Mouse (Mus musculus) heart, embryonic 15.5 days (tissue): Measurements from ENCODE around the gene Cop1. TPM values are rescaled to one million over a fixed set of nuclear protein-coding genes. Genes with fewer than 3 reads are reported as not detected.
"Not testable (repeated sequence)": the region's sequence is repeated elsewhere in the genome, so short reads cannot be mapped to it uniquely, and the experiment has no call there.

Experiments
- ATAC-seq: fragments of 200-750 bp; cut with Nextera tagmentation; replicated peaks from 2 replicates; pipeline ENCODE4 v1.8.0; 2017; ENCODE audit warnings: low read depth, moderate TSS enrichment; ENCODE audit not compliant: insufficient number of reproducible peaks, insufficient read depth, low FRiP score
- H3K27ac ChIP-seq: fragments of 300-500 bp; sonication (generic); 2 replicates; pipeline ENCODE4 v1.5.1; 2015; ENCODE audit warnings: mild to moderate bottlenecking, inconsistent platforms
- H3K27me3 ChIP-seq: fragments of 300-500 bp; sonication (generic); 2 replicates; pipeline ENCODE4 v1.6.1; 2015; ENCODE audit warnings: inconsistent platforms
- H3K36me3 ChIP-seq: fragments of 300-500 bp; sonication (generic); 2 replicates; pipeline ENCODE4 v1.6.1; 2015; ENCODE audit warnings: mild to moderate bottlenecking, inconsistent platforms
- H3K4me1 ChIP-seq: fragments of 300-500 bp; sonication (generic); replicated peaks from 2 replicates; pipeline ENCODE4 v1.6.1; 2015; ENCODE audit warnings: inconsistent platforms
- H3K4me2 ChIP-seq: fragments of 300-500 bp; sonication (generic); 2 replicates; pipeline ENCODE4 v1.6.1; 2015; ENCODE audit warnings: inconsistent platforms, mild to moderate bottlenecking, moderate library complexity
- H3K4me3 ChIP-seq: fragments of 300-500 bp; sonication (generic); 2 replicates; pipeline ENCODE4 v1.5.1; 2015; ENCODE audit warnings: mild to moderate bottlenecking, inconsistent platforms
- H3K9ac ChIP-seq: fragments of 300-500 bp; sonication (generic); 2 replicates; pipeline ENCODE4 v1.6.1; 2015; ENCODE audit warnings: mild to moderate bottlenecking, inconsistent platforms
- H3K9me3 ChIP-seq: fragments of 300-500 bp; sonication (generic); replicated peaks from 2 replicates; pipeline ENCODE4 v1.6.1; 2016; ENCODE audit warnings: inconsistent platforms
- WGBS: fragments of 180-500 bp; shearing (Covaris S2); methylation state at CpG from one replicate; pipeline ENCODE4 v1.1.7; 2015; ENCODE audit warnings: mixed read lengths; 5-methylcytosine and 5-hydroxymethylcytosine counted together
- polyA plus RNA-seq: library from polyadenylated mRNA; unstranded; fragments of >200 nt; fragmentation: Nextera tagmentation; extraction: Ambion mirVana; gene quantifications from 2 replicates; pipeline ENCODE4 v1.2.1, GENCODE M21; 2015

Cop1 gene
- 60.4 and 78.2 TPM in 2 replicates for polyA plus RNA-seq

DNA sequence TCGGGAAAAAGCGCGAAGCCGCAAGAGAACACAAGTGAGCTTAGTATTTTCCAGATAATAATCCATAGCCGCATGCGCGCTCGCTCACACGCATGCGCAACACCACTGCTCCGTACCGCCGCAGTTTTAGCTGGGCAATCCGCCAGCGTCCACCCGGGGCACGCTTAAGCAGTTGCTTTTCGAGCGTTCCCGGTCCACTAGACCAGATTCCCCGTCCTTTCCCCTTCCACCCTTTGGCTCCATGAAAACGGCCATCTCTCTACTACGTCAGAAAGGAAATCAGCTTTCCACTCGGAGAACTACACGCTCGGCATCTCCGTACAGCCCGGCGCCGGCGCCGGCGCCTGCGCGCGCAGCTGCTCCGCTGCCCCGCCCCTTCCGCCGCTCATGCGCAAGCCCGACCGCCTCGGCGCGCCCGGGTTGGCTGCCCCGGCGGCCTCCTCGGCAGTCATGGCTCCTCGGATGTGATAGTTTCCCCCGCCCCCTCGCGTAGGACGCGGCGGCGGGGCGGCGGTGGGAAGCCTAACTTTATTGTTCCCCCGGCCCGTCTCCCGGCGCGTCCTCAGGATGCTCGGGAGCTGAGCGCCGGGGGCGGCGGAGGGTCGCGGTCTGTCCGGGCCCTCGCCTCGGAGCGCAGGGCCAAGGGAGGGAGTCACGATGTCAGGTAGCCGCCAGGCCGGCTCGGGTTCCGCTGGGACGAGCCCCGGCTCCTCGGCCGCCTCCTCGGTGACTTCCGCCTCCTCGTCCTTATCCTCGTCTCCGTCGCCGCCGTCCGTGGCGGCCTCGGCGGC is at the start of gene Cop1:
Cop1 (plus strand) TSS at position 540 of the 791 bp plus-strand sequence.
- H3K4me1 ChIP-seq, result peaks cover 22% of the 10 kb centered on the region
- ATAC-seq, result peak; percentile 97
- H3K36me3 ChIP-seq, H3K27me3 ChIP-seq, H3K9me3 ChIP-seq: not testable (repeated sequence)
- H3K4me2 ChIP-seq, result peak within 1 kb of the TSS; percentile 77
- peak within 1 kb of the TSS; percentile 79 for H3K4me3 ChIP-seq
- H3K9ac ChIP-seq, result peak within 1 kb of the TSS; percentile 68
- peak within 1 kb of the TSS; percentile 98 for H3K27ac ChIP-seq
- under 1% methylated on average over 69 of the region's 97 CpGs for WGBS

DNA sequence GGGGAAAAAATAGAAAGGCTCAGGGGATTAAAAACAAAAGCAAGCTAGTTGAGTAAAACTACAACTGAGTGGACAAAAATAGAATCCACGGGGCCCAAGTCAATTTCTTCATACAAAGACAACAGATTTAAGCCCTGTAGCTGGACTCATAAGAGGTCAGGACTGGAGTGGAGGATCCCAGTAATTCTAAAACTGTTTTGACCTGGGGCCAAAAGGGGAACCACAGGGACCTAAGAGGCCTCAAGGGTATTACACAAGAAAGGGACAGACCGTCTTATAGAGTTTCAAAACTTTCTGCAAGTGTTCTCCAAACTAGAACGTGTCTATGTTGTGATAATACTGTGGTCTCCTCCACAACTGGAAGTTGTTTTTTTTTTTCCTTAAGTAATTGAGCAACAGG is 45.4 kb upstream of the Cop1 start:
- Histone ChIP-seq H3K9me3 (no peaks in the 10 kb centered on the region), H3K4me3 (no peak overlapping the region), H3K27ac (no peak overlapping the region), H3K4me1 (no peaks in the 10 kb centered on the region), H3K4me2 (no peak overlapping the region), H3K9ac (no peak overlapping the region), H3K36me3 (no peaks in the 10 kb centered on the region), H3K27me3 (no peaks in the 10 kb centered on the region)
- 57% methylated on average over 3 of the region's 3 CpGs for WGBS
- no peak for ATAC-seq

GRCm38 (mm10) chr1:159198603-159199002 is 33.5 kb upstream of the Cop1 start:
- WGBS, result 65% methylated on average over 3 of the region's 3 CpGs
- no peak overlapping the region for H3K27ac ChIP-seq
- no peak for ATAC-seq

DNA sequence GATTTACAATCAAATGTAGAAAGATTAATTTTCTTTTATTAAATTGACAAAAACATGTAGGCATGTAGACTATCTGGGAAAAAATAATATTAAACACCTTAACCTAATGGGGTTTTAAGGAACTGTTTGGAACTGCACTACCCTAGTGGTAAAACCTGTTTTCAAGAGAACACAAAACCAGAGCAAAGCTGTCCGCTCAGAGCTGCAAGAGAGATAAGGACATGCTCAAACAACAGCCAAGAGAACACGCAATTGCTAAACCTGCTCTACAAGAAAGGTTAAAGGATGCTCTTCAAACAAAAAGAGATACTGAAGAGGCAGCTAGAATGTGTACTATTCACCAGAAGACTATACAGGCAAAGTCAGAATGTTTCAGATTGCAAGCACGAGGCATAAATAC is 32.5 kb upstream of the Cop1 start:
- ATAC-seq, result no peak
- no peaks in the 10 kb centered on the region for H3K4me1 ChIP-seq
- H3K36me3 ChIP-seq, result no peaks in the 10 kb centered on the region
- H3K9ac ChIP-seq, result no peak overlapping the region
- no peak overlapping the region for H3K4me3 ChIP-seq
- no peak overlapping the region for H3K27ac ChIP-seq
- WGBS, result 70% methylated on average over 3 of the region's 3 CpGs
- H3K4me2 ChIP-seq, result no peak overlapping the region
- H3K27me3 ChIP-seq, result no peaks in the 10 kb centered on the region
- H3K9me3 ChIP-seq, result no peaks in the 10 kb centered on the region

More at GRCm38 (mm10) chr1:159198603-159199002, 33.5 kb upstream of the Cop1 start:
- H3K36me3 ChIP-seq, result no peaks in the 10 kb centered on the region
- no peak overlapping the region for H3K4me3 ChIP-seq
- no peaks in the 10 kb centered on the region for H3K27me3 ChIP-seq
- H3K4me1 ChIP-seq, result no peaks in the 10 kb centered on the region
- H3K4me2 ChIP-seq, result no peak overlapping the region
- no peaks in the 10 kb centered on the region for H3K9me3 ChIP-seq
- no peak overlapping the region for H3K9ac ChIP-seq

DNA sequence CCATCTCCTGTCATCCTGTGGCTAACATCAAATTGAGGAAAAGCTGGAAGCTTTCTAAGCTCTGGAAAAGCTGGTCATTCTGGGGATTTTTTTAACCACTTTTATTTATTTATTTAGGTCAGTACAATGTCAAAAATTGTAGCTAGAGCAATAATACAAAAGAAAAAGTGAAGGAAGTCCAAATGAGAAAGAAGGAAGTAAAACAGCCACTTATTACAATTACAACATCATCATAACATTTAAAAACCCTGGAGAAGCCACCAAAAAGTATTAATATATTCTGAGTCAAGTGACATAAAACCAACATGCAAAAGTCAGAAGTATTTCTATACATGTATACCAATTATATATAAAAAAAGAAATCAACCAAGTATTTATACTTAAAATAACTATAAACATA is 30.9 kb upstream of the Cop1 start:
- Histone ChIP-seq H3K27me3 (no peaks in the 10 kb centered on the region), H3K4me1 (no peaks in the 10 kb centered on the region), H3K36me3 (no peaks in the 10 kb centered on the region), H3K9ac (no peak overlapping the region), H3K27ac (no peak overlapping the region), H3K4me2 (no peak overlapping the region), H3K4me3 (no peak overlapping the region), H3K9me3 (no peaks in the 10 kb centered on the region)
- ATAC-seq, result no peak

DNA sequence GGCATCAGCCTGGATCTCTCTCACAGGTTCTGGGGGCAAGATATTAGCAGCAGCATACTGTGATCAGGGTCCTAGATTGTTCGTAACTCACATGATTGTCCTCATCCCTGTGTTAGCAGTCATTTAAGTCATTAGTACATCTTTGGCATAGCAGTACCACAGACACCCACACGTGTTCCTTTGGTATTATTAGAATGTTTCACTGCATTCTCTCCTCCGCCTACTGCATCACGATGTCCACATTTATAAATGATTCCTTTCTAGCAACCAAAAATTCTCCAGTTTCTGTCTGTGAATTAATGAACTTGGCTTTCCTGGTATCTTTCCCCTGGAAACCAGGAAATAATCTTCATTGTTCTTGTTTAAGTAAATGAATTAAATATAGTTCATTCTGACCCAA is 20.4 kb upstream of the Cop1 start:
- WGBS, result 65% methylated on average over 4 of the region's 4 CpGs
- Histone ChIP-seq H3K36me3 (no peaks in the 10 kb centered on the region), H3K4me1 (no peaks in the 10 kb centered on the region), H3K4me2 (no peak overlapping the region), H3K27ac (no peak overlapping the region), H3K27me3 (no peaks in the 10 kb centered on the region), H3K9me3 (no peaks in the 10 kb centered on the region), H3K9ac (no peak overlapping the region), H3K4me3 (no peak overlapping the region)
- no peak for ATAC-seq

DNA sequence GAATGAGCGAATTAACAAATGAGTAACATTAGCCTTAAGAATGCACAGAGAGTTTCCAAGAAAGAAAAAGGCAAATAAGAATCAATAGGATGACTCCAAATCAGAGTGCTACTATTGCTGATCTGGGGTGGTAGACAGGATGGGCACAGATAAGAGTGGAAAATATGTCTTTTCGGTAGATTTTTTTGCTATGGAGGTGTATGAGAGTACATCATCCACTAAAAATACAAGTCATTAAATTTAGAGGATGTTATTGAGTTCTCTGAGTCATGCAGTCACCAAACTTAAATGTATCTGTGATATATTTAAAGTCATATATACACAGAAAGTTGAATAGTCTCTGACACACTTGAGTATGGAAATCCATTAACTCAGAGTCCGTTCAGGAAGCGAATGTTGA is 14.7 kb upstream of the Cop1 start:
- Histone ChIP-seq H3K4me1 (no peaks in the 10 kb centered on the region), H3K27me3 (no peaks in the 10 kb centered on the region), H3K4me3 (no peak overlapping the region), H3K36me3 (no peaks in the 10 kb centered on the region), H3K27ac (no peak overlapping the region), H3K9ac (no peak overlapping the region), H3K9me3 (no peaks in the 10 kb centered on the region), H3K4me2 (no peak overlapping the region)
- no peak for ATAC-seq
- WGBS, result 77% methylated on average over 4 of the region's 4 CpGs

GRCm38 (mm10) chr1:159222046-159222445 is 10.1 kb upstream of the Cop1 start:
- H3K4me3 ChIP-seq, result no peak overlapping the region
- no peaks in the 10 kb centered on the region for H3K27me3 ChIP-seq
- H3K9ac ChIP-seq, result no peak overlapping the region
- no peaks in the 10 kb centered on the region for H3K36me3 ChIP-seq
- ATAC-seq, result no peak
- H3K27ac ChIP-seq, result no peak overlapping the region
- H3K4me1 ChIP-seq, result no peaks in the 10 kb centered on the region
- no peaks in the 10 kb centered on the region for H3K9me3 ChIP-seq
- WGBS, result 67% methylated on average over 2 of the region's 2 CpGs
- H3K4me2 ChIP-seq, result no peak overlapping the region

GRCm38 (mm10) chr1:159225064-159225824 is 6.9 kb upstream of the Cop1 start:
- no peak overlapping the region for H3K4me3 ChIP-seq
- no peaks in the 10 kb centered on the region for H3K36me3 ChIP-seq
- 47% methylated on average over 8 of the region's 8 CpGs for WGBS
- no peaks in the 10 kb centered on the region for H3K27me3 ChIP-seq
- no peak overlapping the region for H3K4me2 ChIP-seq
- no peak overlapping the region for H3K9ac ChIP-seq
- no peaks in the 10 kb centered on the region for H3K9me3 ChIP-seq
- 0 out of 2 replicates have a peak, but pooled peaks cover 5% of the 10 kb centered on the region for H3K4me1 ChIP-seq
- no peak for ATAC-seq
- H3K27ac ChIP-seq, result no peak overlapping the region

- peak; percentile 75 for ATAC-seq
- WGBS, result under 1% methylated on average over 18 of the region's 47 CpGs
- peak overlapping the region; percentile 79 for H3K4me3 ChIP-seq
Observed at GRCm38 (mm10) chr1:159232572-159233261, 597 bp downstream of the Cop1 start.

DNA sequence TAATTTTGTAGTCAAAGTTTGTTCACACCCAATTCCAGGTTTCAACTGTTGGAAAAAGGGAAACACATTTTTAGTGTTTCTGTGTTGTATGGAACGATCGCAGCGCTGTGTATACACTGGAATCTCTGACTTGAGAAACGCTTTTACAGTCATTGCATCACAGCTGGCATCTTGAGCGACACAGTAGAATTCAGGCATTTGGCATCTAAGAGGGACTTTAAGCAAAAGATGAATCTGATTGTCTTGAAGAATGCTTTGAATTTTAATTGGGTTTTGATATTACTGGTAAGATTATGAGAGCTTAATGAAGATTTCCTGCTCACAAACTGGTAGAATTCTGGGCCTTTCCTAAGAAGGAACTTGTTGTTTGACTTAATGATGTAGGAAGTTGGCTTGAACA is 1.3 kb downstream of the Cop1 start:
- no peak overlapping the region for H3K27ac ChIP-seq

More at GRCm38 (mm10) chr1:159232572-159233261, 597 bp downstream of the Cop1 start:
- Histone ChIP-seq H3K9ac (peak overlapping the region; percentile 68), H3K4me2 (peak overlapping the region; percentile 66), H3K4me1 (peaks cover 24% of the 10 kb centered on the region), H3K27ac (peak overlapping the region; percentile 98)
- not testable (repeated sequence) for H3K36me3 ChIP-seq, H3K9me3 ChIP-seq, H3K27me3 ChIP-seq

More for the DNA sequence above, 1.3 kb downstream of the Cop1 start:
- H3K4me1 ChIP-seq, result peaks cover 28% of the 10 kb centered on the region
- H3K27me3 ChIP-seq, result no peaks in the 10 kb centered on the region
- WGBS, result 24% methylated on average over 5 of the region's 5 CpGs
- no peak for ATAC-seq
- no peak overlapping the region; the same call in 1 of the 2 replicates for H3K9ac ChIP-seq
- peak overlapping the region; percentile 66 for H3K4me2 ChIP-seq
- H3K4me3 ChIP-seq, result peak overlapping the region; percentile 79
- H3K9me3 ChIP-seq, result no peaks in the 10 kb centered on the region
- no peaks in the 10 kb centered on the region for H3K36me3 ChIP-seq
